Mouse (Mus musculus) layer of hippocampus, adult 18-20 months (tissue): ENCODE measurements at regions not wholly inside any gene's neighbourhood (a gene's known extent, or its start where the extent isn't known, plus 50 kb on each side); places are given as distances from the start of the nearest gene placed in this dataset.

Experiments
- DNase-seq, 2 experiments: peaks; one replicate each; pipeline ENCODE4 v3.0.0; 2022; ENCODE audit warnings: low spot score in 2 of 2

DNA sequence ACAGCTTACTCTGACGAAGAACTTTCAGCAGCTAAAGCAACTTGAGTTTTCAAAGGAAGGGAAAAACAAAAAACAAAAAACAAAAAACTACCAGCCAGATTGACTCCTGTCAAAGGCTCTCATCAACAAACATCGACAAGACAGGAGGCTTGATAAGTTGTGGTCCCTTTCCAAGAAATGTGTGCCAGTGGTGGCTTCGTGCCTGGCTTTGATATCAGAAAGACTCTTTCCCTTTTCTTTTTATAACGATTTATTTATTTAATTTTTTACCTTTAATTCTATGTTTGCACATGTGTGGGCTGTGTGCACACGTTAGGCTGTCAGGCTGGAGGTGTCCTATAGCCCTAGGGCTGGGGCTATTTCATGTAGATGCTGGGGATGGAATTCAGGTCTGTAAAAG is 60.4 kb downstream of the Dact1 start:
- no peak for DNase-seq

DNA sequence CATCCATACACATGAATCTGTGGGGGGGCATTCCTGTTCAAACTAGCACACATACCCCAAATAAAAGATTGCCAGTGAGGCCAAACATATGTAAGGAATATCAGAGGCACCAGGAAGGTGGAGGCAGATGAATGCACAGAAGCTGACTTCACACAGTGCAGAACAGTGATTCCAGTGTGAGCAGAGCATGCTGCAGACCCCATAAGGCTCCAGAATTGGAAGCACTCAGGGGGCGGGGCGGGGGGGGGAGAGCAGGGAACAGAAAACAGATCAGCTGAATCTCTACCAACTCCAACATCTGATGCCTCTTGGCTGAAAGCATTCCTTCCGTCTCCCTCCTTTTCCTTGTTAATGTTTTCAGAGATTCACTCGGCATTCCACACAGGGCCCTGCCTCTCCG is 62.3 kb downstream of the Dact1 start:
- DNase-seq = peak in 1 of 2 experiments; percentile 24

DNA sequence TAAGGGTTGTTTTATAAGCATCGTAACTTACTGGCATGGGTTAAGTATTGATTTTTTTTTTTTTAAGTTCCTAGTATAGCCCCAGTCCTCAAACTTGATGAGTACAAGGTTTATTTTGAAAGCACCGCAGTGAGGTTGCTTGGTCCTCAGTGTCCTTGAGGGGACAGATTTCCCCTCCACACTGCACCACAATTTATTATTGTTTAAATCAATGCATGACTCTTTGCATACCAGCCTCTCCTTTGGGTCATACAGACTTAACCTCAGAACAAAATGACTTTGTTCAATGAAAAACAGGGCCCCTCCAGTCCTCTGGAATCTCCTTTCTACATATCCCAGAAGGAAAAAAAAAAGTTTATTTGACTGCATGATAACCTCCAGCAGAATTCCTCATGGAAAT is 63.9 kb downstream of the Dact1 start:
- no peak for DNase-seq

- peak in 1 of 2 experiments; percentile 15 for DNase-seq
These were observed 66.8 kb downstream of the Dact1 start for GRCm38 (mm10) chr12:71376446-71376845.

GRCm38 (mm10) chr12:71376966-71377365 is 67.3 kb downstream of the Dact1 start:
- DNase-seq = peak in 1 of 2 experiments; percentile 27

GRCm38 (mm10) chr12:71379626-71380423 is 70.1 kb downstream of the Dact1 start:
- no peak for DNase-seq

DNA sequence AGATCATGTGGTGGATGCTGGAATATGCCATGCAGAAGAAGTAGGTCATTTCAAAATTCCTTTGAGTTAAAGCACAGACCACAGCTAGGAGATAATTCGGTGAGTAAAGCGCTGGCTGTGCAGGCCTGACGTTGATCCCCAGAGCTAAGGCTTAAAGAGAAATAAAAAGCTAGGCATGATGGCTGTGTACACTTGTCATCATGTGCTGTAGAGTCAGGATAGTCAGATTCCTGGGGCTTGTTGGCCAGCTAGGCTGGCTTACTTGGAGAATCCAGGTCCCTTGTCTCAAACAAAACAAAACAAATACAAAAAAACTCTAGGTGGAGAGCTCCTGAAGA is 70.7 kb downstream of the Dact1 start:
- no peak for DNase-seq

- no peak for DNase-seq
These were observed 76.6 kb downstream of the Dact1 start for GRCm38 (mm10) chr12:71386251-71386650.

DNA sequence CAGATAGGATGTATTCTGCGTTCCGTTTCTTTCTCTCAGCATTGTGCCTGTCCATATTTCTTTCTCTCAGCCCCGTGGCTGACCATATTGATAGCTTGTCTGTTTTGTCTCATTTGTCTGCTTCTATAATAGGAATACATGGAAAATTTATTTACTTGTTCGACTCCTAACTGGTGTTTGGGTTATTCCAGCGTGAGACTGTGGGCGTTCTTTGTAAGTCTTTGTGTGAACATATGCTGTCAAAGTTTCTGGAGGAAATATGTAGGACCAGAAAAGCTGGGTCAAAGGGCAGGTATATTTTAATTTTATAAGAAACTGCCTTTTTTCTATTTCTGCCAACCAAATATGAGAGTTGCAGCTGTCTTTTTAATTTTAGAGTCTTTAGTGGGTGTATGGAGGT is 81.8 kb downstream of the Dact1 start:
- no peak for DNase-seq

- DNase-seq = no peak
These were observed 84.1 kb downstream of the Dact1 start for GRCm38 (mm10) chr12:71393752-71394151.

- DNase-seq = no peak
These were observed 87.8 kb downstream of the Dact1 start for GRCm38 (mm10) chr12:71397456-71397855.

DNA sequence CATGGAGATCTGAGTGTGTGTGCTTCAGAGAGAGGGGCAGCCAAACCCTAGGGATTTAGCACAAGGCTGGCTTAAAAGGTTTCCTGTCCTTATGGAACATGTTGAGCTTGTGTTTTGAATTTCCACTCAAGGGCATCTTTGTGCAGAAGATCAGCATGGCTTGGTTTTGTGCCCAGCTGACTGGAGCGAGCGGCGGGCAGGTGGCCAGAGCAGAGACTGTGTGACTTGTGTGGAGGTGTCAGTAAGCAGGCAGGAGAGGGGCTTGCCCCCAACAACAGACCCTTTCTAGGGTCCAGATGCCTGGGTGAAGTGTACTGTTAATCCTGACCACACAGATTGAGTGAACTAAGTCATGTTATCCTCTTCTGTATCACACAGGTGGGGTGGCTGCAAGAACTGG is 89.0 kb downstream of the Dact1 start:
- DNase-seq = no peak

- no peak for DNase-seq
These were observed 90.5 kb downstream of the Dact1 start for GRCm38 (mm10) chr12:71400201-71400600.

DNA sequence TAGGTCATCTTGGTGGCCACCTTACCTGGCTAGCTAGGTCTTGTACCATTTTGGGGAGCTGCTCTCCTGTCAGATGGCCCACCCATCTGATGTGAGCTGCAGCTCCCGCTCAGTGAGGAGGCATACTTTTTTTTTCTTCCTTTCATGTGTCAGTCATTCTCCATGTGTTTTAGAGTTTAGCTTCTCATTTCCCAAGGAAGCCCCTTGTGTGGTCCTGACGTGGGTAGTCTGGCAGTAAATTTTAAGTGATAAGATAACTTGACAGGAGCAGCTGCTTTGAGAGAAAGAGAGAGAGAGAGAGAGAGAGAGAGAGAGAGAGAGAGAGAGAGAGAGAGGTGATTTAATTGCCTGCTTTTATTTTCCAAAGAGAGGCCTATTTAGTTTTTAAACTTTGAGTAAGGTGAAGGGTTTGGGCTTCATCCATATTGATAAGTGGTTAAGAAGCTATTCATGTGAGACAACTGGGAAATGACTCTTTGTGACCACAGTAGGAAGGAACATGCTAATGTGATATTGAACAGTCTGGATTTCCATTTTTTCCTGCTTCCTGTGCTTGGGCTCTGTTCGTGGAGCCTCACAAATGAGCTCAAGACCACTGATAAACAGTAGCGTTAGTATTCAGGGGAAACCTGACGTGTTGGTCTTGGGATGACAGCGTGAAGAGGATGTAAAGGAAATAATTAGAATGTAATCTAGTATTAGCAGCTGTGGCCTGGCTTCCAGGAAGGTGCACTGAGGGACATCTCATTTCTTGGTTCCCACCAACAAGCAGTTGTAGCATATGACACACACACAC is 92.1 kb downstream of the Dact1 start:
- no peak for DNase-seq

GRCm38 (mm10) chr12:71407294-71407693 is 97.6 kb downstream of the Dact1 start:
- no peak for DNase-seq

DNA sequence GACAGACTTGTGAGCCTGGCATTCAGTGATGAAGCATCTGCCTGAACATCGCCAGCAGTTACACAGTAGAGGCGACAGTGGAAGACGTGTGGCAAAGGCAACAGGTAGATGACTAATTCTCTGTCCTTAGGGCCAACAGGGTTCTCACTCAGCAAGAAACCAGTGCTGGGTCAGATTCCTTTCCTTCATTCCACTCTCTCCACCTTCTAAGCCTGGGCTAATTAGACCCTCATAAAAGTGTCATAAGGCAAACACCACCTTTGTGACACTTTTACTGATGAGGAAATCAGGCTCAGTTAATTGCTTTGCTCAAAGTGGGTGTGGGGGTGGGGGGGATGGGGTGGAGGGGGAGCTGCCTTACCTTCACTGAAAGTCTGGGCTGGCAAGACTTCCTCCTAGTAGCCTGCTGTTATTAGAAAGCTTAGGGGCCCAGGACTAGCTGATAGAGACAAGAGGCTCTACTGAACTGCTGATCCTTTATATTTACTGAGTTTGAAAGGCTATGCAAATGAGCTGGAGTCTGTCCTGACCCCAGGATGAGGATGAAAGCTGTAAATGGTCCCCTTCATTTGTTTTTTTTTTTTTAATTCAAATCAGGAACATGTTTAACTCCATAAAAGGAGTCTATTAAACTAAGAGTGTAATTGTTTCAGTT is 98.8 kb downstream of the Dact1 start:
- DNase-seq = no peak

- DNase-seq = no peak
These were observed 102.6 kb downstream of the Dact1 start for GRCm38 (mm10) chr12:71412331-71412730.

GRCm38 (mm10) chr12:71416968-71417367 is 107.3 kb downstream of the Dact1 start:
- DNase-seq = no peak

DNA sequence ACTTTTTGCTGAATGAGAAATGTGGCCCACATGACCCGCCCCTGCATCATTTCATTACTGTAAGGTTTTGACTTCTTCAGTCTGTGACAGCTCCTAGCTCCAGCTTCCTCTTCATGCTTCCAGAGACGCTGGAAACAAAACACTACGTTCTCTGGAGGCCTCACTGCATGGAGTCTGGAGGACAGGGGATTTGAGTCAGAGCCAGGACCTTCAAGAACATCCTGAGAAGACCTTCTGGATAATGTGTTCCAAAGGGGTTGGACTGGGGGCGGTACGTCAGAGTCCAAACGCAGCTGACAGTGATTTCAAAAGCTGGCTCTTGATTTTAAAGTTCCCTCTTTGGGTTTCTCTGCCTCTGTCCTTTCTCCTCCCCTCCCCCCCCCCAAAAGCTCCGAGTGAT is 108.5 kb downstream of the Dact1 start:
- DNase-seq = no peak

DNA sequence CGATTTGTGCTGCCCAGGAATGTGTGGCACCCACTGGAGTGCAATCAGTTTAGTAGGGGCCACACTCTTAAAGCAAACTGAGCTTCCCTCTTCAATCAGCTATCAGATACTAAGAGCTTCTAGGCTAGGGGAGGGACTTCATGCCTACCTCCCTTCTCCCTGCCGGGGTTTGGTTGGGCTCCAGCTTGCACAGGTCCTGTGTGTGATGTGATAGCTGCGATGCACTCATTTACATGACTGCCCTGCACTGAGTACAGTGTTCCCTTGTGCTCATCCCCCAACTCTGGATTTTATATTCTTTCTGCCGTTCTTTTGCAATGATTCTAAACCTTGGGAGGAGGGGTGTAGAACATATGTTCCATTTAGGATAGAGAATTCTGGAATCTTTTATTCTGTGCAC is 109.5 kb downstream of the Dact1 start:
- DNase-seq = no peak

GRCm38 (mm10) chr12:71426023-71426719 is 116.5 kb downstream of the Dact1 start:
- DNase-seq = no peak

DNA sequence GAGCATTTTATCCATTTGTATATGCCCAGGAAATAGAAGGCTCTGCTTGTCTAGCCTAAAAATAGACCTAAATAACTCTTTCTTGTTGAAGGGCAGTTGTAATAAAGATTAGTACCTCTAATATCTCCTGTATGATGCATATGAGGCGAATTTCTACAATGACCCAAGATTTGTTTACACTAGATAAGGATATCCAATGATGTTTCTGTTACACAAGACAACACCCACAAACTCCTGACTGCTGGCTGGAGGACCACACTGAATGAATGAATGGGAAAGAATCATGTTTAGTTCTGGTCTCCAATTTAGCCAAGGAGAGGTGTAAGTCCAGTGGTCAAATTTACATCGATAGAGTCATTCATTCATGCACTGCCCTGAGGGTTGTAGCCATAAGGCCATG is 118.3 kb downstream of the Dact1 start:
- DNase-seq = no peak
